8 mouse cellular contexts compared by ENCODE assay signal in the genomic region with DNA sequence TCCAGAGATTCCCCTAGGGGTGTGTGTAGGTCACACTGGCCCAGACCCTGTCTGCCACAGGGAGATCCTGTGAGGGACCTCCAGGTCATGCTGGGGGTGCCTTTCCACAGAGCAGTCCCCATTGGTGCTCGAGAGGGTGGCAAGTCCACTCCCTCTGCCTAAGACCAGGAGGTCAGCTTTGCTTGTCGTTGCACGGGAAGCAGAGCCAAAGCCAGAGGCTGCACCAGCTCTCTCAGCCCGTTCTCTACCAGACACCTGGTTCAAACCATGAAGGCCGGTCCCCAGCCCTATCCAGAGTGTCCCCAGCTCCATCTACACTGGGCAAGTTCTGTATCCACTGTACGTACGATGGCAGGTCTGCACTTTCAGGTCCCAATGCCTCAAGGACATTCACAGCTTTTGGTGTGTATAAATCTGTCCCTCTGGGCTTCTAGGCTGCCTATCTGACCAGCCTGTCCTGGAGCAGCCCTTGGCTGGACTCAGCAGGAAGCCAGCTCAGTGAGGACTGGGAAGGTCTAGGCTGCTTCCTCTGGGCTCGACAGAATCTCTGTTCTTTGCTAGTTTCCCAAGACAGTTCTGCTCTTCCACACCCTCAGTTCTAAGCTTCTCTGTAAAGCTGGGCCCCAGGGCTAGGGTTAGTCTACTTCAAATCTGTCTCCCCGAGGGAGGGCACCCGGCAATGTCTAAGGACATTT. TPM values are rescaled to one million over a fixed set of nuclear protein-coding genes. Genes with fewer than 3 reads are reported as not detected.
DNase-seq lines count a peak whose midpoint lies in the region; ATAC-seq and TF ChIP-seq lines count a peak whose summit lies in the region.

No protein-coding gene starts in this region.

- 0 out of 2 replicates have a peak, but pooled peaks cover 3% of the 10 kb centered on the region for H3K27me3 ChIP-seq in heart, embryonic 11.5 days (ENCODE audit: control insufficient read depth, insufficient read depth, low read length)
- peaks cover 100% of the 10 kb centered on the region for H3K27me3 ChIP-seq in hindbrain, embryonic 10.5 days (ENCODE audit: insufficient read depth, poor library complexity, severe bottlenecking)

- peak overlapping the region; percentile 61 for H3K9ac ChIP-seq in heart, embryonic 11.5 days (ENCODE audit: low read depth, low read length)

- H3K4me1 ChIP-seq in heart, embryonic 11.5 days (ENCODE audit: control insufficient read depth, insufficient read depth, low read length), result peaks cover 71% of the 10 kb centered on the region
- H3K4me1 ChIP-seq in bone marrow macrophage, adult 2 months (ENCODE audit: control insufficient read depth, insufficient read depth, low read length), result peaks cover 36% of the 10 kb centered on the region
- peaks cover 56% of the 10 kb centered on the region for H3K4me1 ChIP-seq in hindbrain, embryonic 10.5 days (replicated peaks)

- peak overlapping the region; percentile 71 for H3K27ac ChIP-seq in heart, embryonic 11.5 days (ENCODE audit: low read depth, low read length)
- H3K27ac ChIP-seq in bone marrow macrophage, adult 2 months (ENCODE audit: insufficient read depth, low read depth, low read length), result peak overlapping the region; percentile 77
- H3K27ac ChIP-seq in hindbrain, embryonic 10.5 days, result peak overlapping the region; percentile 62; the same call in 1 of the 2 replicates

- WGBS in heart, embryonic 11.5 days (ENCODE audit: insufficient replicate concordance), result 51% methylated on average over 10 of the region's 10 CpGs
- WGBS in hindbrain, embryonic 10.5 days, result 60% methylated on average over 10 of the region's 10 CpGs

- peak overlapping the region; percentile 57 for H3K4me2 ChIP-seq in heart, embryonic 11.5 days

- no peak for ATAC-seq in heart, embryonic 11.5 days (replicated peaks; ENCODE audit: insufficient number of reproducible peaks, low FRiP score, low TSS enrichment)
- ATAC-seq in megakaryocyte, adult 5-6 weeks (ENCODE audit: poor library complexity, severe bottlenecking), result 0 out of 2 replicates have a peak, but pooled peaks have one; percentile 1

- no peaks in the 10 kb centered on the region for H3K36me3 ChIP-seq in heart, embryonic 11.5 days (ENCODE audit: control insufficient read depth, insufficient read depth, low read length)
- no peaks in the 10 kb centered on the region for H3K36me3 ChIP-seq in hindbrain, embryonic 10.5 days

- peak overlapping the region; percentile 2; the same call in 1 of the 2 replicates for H3K4me3 ChIP-seq in heart, embryonic 11.5 days (ENCODE audit: low read depth, low read length)
- H3K4me3 ChIP-seq in bone marrow macrophage, adult 2 months (ENCODE audit: insufficient read depth, low read length), result no peak overlapping the region
- H3K4me3 ChIP-seq in hindbrain, embryonic 10.5 days, result no peak overlapping the region

- TF ChIP-seq POLR2A in bone marrow macrophage, adult 2 months (IDR thresholded peaks at IDR 0.05; ENCODE audit: borderline replicate concordance, low read depth, low read length), result no peak

- H3K9me3 ChIP-seq in heart, embryonic 11.5 days (replicated peaks; ENCODE audit: control insufficient read depth, low read length), result no peaks in the 10 kb centered on the region
- H3K9me3 ChIP-seq in hindbrain, embryonic 10.5 days, result no peaks in the 10 kb centered on the region

- TF ChIP-seq CTCF in bone marrow macrophage, adult 2 months (IDR thresholded peaks at IDR 0.05; ENCODE audit: low read depth, low read length), result peak; percentile 24; the same call in 1 of the 2 replicates

- no peak for DNase-seq in heart, adult 9 months (ENCODE audit: low spot score in 2 of 2)
- no peak for DNase-seq in hindbrain, embryonic 10.5 days (ENCODE audit: low spot score)
- DNase-seq in gastrocnemius, postnatal 25 days, result no peak
- no peak for DNase-seq in left cerebral cortex, adult 8-10 months (ENCODE audit: low spot score in 2 of 2)
- DNase-seq in adrenal gland, postnatal 25 days, result no peak

RNA-seq across cellular contexts. Expression of a gene that starts 2.6 kb away (rescaled TPM):
- 3.4 and 5.4 TPM in 2 replicates for polyA plus RNA-seq in heart, embryonic 11.5 days (2014; fragmentation: Nextera tagmentation; extraction: Ambion mirVana)
- polyA plus RNA-seq in bone marrow macrophage, adult 2 months (2012; ENCODE audit: insufficient read depth, insufficient read length, missing spikeins), result 1.0 and 1.1 TPM in 2 replicates
- 0.54 and 1.9 TPM in 2 replicates for polyA plus RNA-seq in hindbrain, embryonic 10.5 days (2016; fragmentation: Nextera tagmentation; extraction: Ambion mirVana)
- total RNA-seq in megakaryocyte, adult 5-6 weeks (2015), result 40.4 and 45.2 TPM in 2 replicates
- total RNA-seq in megakaryocyte, adult 5-6 weeks (2017), result 20.6 and 25.5 TPM in 2 replicates
- under 1 TPM; 0.54 to 0.67 TPM for total RNA-seq in gastrocnemius, postnatal 25 days (2021)
- under 1 TPM in 1 of 4 experiments, not detected in 3; 0.55 TPM for total RNA-seq in left cerebral cortex, adult 8-10 months (2022)
- not detected in 2 replicates for total RNA-seq in adrenal gland, postnatal 25 days (2021)

RNA-seq across cellular contexts. Expression of a gene that starts 24.1 kb away (rescaled TPM):
- 19.5 and 22.9 TPM in 2 replicates for polyA plus RNA-seq in heart, embryonic 11.5 days (2014; fragmentation: Nextera tagmentation; extraction: Ambion mirVana)
- 91.9 and 102 TPM in 2 replicates for polyA plus RNA-seq in bone marrow macrophage, adult 2 months (2012; ENCODE audit: insufficient read depth, insufficient read length, missing spikeins)
- 5.6 and 6.5 TPM in 2 replicates for polyA plus RNA-seq in hindbrain, embryonic 10.5 days (2016; fragmentation: Nextera tagmentation; extraction: Ambion mirVana)
- total RNA-seq in megakaryocyte, adult 5-6 weeks (2015), result 69.0 and 69.9 TPM in 2 replicates
- 60.3 and 62.0 TPM in 2 replicates for total RNA-seq in megakaryocyte, adult 5-6 weeks (2017)
- total RNA-seq in gastrocnemius, postnatal 25 days (2021), result 1 to 10 TPM; 1.3 to 2.0 TPM
- total RNA-seq in left cerebral cortex, adult 8-10 months (2022), result 1 to 10 TPM; 2.2 to 4.5 (median 3.4) TPM
- 3.1 and 3.8 TPM in 2 replicates for total RNA-seq in adrenal gland, postnatal 25 days (2021)

RNA-seq across cellular contexts. Expression of a gene that starts 37.7 kb away (rescaled TPM):
- polyA plus RNA-seq in heart, embryonic 11.5 days (2014; fragmentation: Nextera tagmentation; extraction: Ambion mirVana), result 19.1 and 19.6 TPM in 2 replicates
- 30.8 and 35.2 TPM in 2 replicates for polyA plus RNA-seq in bone marrow macrophage, adult 2 months (2012; ENCODE audit: insufficient read depth, insufficient read length, missing spikeins)
- polyA plus RNA-seq in hindbrain, embryonic 10.5 days (2016; fragmentation: Nextera tagmentation; extraction: Ambion mirVana), result 25.2 and 28.9 TPM in 2 replicates
- 42.8 and 43.0 TPM in 2 replicates for total RNA-seq in megakaryocyte, adult 5-6 weeks (2015)
- total RNA-seq in megakaryocyte, adult 5-6 weeks (2017), result 31.8 and 36.8 TPM in 2 replicates
- 10 to 100 TPM; 20.0 to 22.2 TPM for total RNA-seq in gastrocnemius, postnatal 25 days (2021)
- total RNA-seq in left cerebral cortex, adult 8-10 months (2022), result 10 to 100 TPM; 88.5 to 97.6 (median 93.9) TPM
- total RNA-seq in adrenal gland, postnatal 25 days (2021), result 73.9 and 76.0 TPM in 2 replicates

RNA-seq across cellular contexts. Expression of a gene that starts 39.3 kb away (rescaled TPM):
- polyA plus RNA-seq in heart, embryonic 11.5 days (2014; fragmentation: Nextera tagmentation; extraction: Ambion mirVana), result 49.7 and 51.6 TPM in 2 replicates
- polyA plus RNA-seq in bone marrow macrophage, adult 2 months (2012; ENCODE audit: insufficient read depth, insufficient read length, missing spikeins), result 46.8 and 58.4 TPM in 2 replicates
- polyA plus RNA-seq in hindbrain, embryonic 10.5 days (2016; fragmentation: Nextera tagmentation; extraction: Ambion mirVana), result 57.8 and 65.9 TPM in 2 replicates
- total RNA-seq in megakaryocyte, adult 5-6 weeks (2015), result 29.5 and 35.9 TPM in 2 replicates
- total RNA-seq in megakaryocyte, adult 5-6 weeks (2017), result 37.6 and 40.4 TPM in 2 replicates
- total RNA-seq in gastrocnemius, postnatal 25 days (2021), result 10 to 100 TPM; 36.7 to 40.2 TPM
- total RNA-seq in left cerebral cortex, adult 8-10 months (2022), result 100 to 1,000 TPM; 101 to 105 (median 103) TPM
- total RNA-seq in adrenal gland, postnatal 25 days (2021), result 75.1 and 83.9 TPM in 2 replicates

Comparison
In these comparisons a context has a peak if more than half of its experiments do, and no peak if none do; other contexts are left out.
1. RNA of a gene that starts 2.6 kb away (total RNA-seq): 20.6 to 45.2 TPM in megakaryocyte, adult 5-6 weeks; 0.54 to 0.67 TPM in gastrocnemius, postnatal 25 days, 0.55 TPM in left cerebral cortex, adult 8-10 months and not detected in adrenal gland, postnatal 25 days; every median in the first group is over 10 times any median in the second.
2. RNA of a gene that starts 24.1 kb away (total RNA-seq): 60.3 to 69.9 TPM in megakaryocyte, adult 5-6 weeks; 2.2 to 4.5 TPM in left cerebral cortex, adult 8-10 months, 3.1 to 3.8 TPM in adrenal gland, postnatal 25 days and 1.3 to 2.0 TPM in gastrocnemius, postnatal 25 days; every median in the first group is over 10 times any median in the second.
3. Peak in every context shown above with its lines, with median percentiles within 50 percentile points of each other: H3K27ac ChIP-seq.